Mouse (Mus musculus) layer of hippocampus, postnatal 10 days (tissue): ENCODE measurements around the gene Aamp. TPM values are rescaled to one million over a fixed set of nuclear protein-coding genes. Genes with fewer than 3 reads are reported as not detected.
"Not testable (repeated sequence)": the region's sequence is repeated elsewhere in the genome, so short reads cannot be mapped to it uniquely, and the experiment has no call there.

Source experiments
- DNase-seq, 2 experiments: peaks; one replicate each; pipeline ENCODE4 v3.0.0; 2021; ENCODE audit warnings: low spot score in 2 of 2
- total RNA-seq, 2 experiments: library from RNA; stranded (reverse); gene quantifications; 2 replicates each; pipeline ENCODE4 v1.2.3; 2021

Aamp gene
- total RNA-seq, 2 experiments from 2014 or later: 141 to 158 TPM

DNA sequence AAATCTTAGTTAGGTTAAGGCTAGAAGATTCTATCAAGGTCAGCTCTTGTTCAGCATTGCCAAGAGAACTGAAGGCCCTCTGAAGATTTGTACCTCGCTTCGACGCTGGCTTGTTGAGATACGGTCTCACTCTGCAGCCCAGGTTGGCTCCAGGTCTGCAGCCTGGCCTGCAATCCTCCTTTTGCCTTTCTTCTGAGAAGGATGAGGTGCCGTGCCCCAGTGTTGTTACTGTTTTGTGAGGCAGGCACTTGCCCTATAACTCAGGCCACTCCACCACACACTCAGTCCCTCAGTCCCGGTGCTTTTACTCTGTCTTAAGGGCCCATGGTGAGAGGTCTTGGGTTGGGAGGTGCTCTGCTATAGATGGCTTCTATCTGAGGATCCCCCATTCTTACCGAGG is 17.7 kb upstream of the Aamp start:
- no peak for DNase-seq

DNA sequence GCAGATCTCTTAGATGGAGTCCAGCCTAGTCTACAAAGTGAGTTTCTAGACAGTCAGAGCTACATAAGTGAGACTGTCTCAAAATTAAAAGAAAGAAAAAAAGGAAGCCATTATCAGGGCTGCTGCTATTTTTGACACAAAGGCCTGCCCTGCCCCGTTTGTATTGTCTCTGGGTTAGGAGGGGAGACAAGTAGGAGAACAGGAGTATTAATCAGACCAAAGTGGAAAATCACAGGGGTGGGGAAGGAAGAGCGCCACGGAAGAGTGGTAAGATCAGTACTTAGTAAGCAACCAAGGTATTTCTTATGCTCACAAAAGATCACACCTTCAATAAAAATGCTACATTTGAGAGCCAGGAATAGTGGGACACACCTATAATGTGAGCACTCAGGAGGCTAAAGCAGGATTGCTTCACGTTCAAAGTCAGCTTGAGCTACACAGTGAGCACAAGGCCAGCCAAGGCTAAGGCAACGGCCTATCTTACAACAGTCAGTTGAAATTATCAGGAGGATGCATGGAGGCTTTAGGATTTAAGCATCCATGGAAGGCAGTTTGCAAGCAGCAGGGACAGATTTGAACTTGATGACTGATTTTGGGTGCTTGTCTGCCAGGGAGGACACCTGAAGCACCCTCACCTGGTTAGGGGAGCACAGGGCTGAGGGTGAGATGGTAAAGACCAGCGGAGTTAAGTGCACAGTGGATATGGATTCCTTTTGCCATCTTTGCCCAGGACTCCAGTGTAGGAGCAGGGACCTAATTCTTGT is 16.0 kb upstream of the Aamp start:
- DNase-seq: no peak

- DNase-seq: no peak
Observed at GRCm38 (mm10) chr1:74298996-74299395, 14.5 kb upstream of the Aamp start.

DNA sequence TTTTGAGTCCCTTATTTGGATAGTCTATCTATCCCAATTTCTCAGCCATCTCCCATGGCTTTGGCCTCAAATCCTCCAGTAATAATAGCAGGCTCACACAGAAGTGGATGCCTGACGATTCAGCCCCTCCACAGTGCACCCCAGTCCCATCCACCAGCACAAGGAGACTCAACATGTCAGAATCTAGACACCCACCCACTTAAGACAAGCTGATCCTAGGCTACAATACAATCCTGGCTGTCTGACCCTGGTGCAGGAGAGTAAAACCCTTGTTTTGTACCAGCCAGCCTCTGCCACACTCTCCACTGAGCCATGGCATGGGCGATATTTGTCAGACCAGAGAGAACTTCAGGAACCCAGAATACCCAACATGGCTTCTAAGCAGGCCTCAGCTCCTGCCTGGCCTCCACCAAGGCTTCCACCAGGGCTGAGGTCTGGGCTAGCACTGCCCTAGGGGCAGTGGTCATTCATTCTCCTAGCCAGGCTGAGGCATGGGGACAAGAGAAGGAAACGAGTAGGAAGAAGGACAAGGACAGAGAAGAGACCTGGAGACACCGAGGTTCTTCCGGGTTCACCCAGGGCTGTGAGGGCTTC is 13.7 kb upstream of the Aamp start:
- no peak for DNase-seq

GRCm38 (mm10) chr1:74297269-74297668 is 12.7 kb upstream of the Aamp start:
- no peak for DNase-seq

- DNase-seq: no peak
Observed at GRCm38 (mm10) chr1:74296477-74296876, 11.9 kb upstream of the Aamp start.

DNA sequence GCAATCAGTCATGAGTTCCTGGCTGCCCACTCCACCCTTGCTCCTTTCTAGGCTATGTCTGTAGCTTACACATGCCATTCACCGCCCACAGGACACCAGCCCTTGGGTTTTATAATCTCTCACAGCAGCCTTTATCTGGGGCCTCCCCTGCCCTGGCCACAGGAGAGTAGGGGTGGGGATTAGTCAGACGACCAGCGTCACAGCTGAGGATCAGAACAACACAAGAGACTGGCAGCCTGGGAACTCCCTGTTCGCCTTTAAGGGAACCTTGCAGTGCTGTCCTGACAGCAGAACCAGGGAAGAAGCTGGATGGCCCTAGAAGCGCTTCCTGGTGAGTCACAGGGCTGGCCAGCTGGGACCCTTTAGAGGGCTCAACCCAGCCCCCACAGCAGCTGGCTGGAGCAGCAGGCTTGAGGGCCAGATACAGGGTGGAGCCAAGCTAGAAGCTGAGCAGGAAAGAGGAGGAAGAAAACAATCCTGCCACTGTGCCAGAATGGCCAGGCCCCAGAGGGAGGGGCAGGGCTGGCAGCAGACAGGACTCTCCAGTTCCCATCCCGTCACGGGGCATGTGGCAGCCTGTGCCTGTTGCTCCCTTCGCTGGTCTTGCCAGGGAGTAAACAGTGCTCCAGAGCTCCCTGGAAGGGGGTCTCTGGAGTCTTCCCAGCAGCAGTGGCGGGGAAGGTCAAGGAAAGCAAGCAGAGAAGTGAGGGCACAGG is 11.1 kb upstream of the Aamp start:
- DNase-seq: peak; percentile 82 to 84

DNA sequence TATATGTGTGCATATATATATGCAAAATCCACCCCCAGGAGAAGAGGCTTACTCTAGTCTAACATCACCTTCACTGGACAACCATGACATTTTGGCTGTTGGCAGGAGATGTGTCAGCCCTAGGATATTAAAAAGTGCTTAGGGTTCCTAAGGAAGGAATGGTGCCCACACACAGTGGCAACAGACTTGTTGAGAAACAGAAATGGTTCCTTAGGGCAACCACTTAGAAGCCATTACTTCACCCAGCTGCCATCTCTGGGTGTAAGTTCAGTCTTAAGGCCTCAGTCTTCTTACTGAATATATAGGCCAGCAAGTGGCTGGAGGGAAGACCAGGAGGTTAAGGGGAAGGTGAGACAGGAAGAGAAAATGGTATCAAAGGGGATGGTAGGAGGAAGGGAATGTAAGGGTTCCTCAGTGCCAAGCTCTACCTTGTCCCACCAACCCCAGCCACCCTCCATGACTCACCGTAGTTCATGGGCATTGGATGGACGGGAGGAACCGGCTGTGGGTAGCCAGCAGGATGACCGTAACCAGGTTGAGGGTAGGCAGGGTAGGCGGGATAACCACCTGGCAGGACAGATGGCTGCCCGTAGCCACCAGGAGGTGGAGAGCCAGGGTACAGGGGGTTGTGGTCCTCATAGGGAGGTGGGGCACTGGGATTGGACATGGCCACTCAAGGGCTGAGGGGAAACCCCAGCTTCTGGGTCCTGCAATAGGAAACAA is 10.4 kb upstream of the Aamp start:
- no peak for DNase-seq

- DNase-seq: no peak
Observed at GRCm38 (mm10) chr1:74294090-74294643, 9.6 kb upstream of the Aamp start.

DNA sequence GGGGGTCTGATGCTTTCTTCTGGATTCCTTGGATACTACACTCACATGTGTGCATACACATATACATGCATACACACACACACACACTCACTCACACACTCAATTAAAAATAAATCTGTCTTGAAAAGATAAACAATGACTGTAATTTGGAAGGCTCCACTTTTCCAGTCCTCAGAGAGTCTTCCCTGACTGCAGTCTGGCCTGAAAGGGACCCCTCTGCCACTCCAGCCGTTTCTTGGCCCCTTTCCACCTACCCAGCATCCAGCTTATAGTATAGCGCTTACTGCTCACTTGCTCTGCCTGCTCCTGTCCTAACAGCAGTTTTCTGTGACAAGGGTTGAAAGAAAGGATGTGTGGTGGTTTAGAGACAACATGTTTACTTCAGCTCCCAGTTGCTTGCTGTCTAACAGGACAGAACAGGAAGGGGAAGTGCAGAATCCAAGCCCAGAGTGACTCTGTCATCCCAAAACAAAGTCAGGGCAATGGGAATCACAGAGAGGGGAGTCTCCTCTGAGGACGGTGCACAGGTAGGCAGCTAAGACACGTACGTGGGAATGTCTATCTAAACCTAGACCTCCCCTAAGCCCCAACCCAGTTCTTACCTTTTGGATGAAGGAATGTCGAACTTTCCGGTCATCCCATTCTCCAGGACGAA is 8.9 kb upstream of the Aamp start:
- no peak for DNase-seq

GRCm38 (mm10) chr1:74292331-74293020 is 7.9 kb upstream of the Aamp start:
- DNase-seq: no peak

- no peak for DNase-seq
Observed at GRCm38 (mm10) chr1:74290141-74290540, 5.6 kb upstream of the Aamp start.

DNA sequence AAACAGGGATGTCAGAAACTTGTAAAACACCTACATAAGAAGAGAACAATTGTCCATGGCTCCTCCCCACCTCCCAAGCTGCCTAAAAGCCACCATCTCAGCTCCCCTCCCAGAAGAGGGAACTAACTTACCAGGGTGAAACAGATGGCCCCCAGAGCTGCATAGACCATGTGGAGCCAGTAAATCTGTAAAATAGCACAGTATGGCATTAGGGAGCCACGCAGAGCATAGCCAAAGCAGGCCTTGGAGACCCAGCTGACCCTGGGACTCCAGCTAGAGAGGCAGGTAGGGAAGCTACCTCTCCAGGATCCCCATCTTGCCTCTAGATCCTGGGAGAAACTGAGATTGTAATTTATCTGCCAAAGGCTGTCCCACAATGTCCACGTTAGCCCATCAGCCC is 5.2 kb upstream of the Aamp start:
- no peak for DNase-seq

GRCm38 (mm10) chr1:74289248-74289647 is 4.7 kb upstream of the Aamp start:
- DNase-seq: no peak

GRCm38 (mm10) chr1:74288327-74288726 is 3.8 kb upstream of the Aamp start:
- DNase-seq: no peak

GRCm38 (mm10) chr1:74286869-74287607 is 2.5 kb upstream of the Aamp start:
- not testable (repeated sequence) for DNase-seq

- no peak for DNase-seq
Observed at GRCm38 (mm10) chr1:74285212-74286010, 873 bp upstream of the Aamp start.

GRCm38 (mm10) chr1:74283686-74284463 is 663 bp downstream of the Aamp start:
- peak; percentile 46 to 69 for DNase-seq
